Comparison of ENCODE assay signal across 17 mouse cellular contexts in the genomic region with DNA sequence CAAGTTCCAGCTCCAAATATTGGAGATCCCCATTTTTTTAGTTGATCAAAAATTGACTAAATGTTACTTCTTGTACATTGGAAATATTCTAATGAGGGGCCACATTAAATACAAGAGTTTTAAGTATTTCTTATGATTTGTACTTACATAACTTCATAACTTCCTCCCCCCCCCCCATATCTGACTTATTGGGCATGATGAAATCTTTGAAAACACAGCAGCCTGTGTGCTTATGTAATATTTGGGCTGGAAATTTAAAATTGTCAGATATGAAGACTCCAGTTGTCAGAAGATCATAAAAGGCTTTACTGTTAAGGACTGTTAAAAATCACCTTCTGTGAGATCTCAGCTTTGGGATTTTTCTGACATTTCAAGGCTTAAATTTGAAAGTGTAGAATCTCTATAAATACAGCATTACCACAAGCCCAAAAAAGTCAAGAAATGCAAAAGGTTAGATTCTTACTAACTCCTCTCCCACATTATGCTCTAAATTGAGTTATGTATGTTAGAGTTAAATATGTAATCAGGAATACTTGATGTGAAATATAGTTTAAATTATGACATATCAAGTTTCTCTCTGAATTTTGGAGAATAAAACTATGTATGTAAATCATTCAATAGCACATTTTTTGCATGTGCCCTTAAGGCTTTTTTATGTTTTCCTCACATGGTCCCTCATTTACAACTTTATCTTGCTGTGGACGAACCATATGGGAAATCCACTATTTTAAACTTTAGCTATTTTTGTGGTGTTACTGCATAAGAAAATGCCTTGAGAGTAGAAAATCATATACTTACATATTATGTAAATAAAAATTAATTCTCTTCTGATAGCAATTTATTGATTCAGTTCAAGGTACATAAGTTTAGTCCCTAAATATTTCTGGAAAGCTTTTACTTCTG.
"Had no signal": no experiment of that assay in that cellular context is flagged by ENCODE, and none has a peak within 500 bp of the region (broad histone marks: within the 10 kb centered on the region; RNA-seq: fewer than 3 reads in every experiment).

No protein-coding gene starts in this region.

- H3K9me3 ChIP-seq: liver, embryonic 13.5 days; midbrain, embryonic 12.5 days; midbrain, embryonic 15.5 days; neural tube, embryonic 13.5 days; stomach, embryonic 15.5 days had no signal

- H3K4me3 ChIP-seq: liver, embryonic 13.5 days; midbrain, embryonic 12.5 days; midbrain, embryonic 15.5 days; neural tube, embryonic 13.5 days; stomach, embryonic 15.5 days had no signal

- H3K4me1 ChIP-seq: liver, embryonic 13.5 days; midbrain, embryonic 15.5 days; stomach, embryonic 15.5 days had no signal

- H3K27ac ChIP-seq: kidney, postnatal 0 days; liver, embryonic 13.5 days; midbrain, embryonic 12.5 days; midbrain, embryonic 15.5 days; neural tube, embryonic 13.5 days; stomach, embryonic 15.5 days had no signal

- H3K4me2 ChIP-seq: liver, embryonic 13.5 days; midbrain, embryonic 12.5 days; midbrain, embryonic 15.5 days; neural tube, embryonic 13.5 days; stomach, embryonic 15.5 days had no signal

- H3K27me3 ChIP-seq: liver, embryonic 13.5 days; midbrain, embryonic 12.5 days; midbrain, embryonic 15.5 days; neural tube, embryonic 13.5 days; stomach, embryonic 15.5 days had no signal

- ATAC-seq: midbrain, embryonic 15.5 days had no signal

- H3K36me3 ChIP-seq: liver, embryonic 13.5 days; midbrain, embryonic 12.5 days; midbrain, embryonic 15.5 days; neural tube, embryonic 13.5 days; stomach, embryonic 15.5 days had no signal

- DNase-seq: kidney, adult 2 months; kidney, postnatal 25 days; liver, embryonic 13.5 days; lung, adult 2 months; lung, postnatal 14 days; lung, postnatal 4 days; retina, postnatal 1 day; right cerebral cortex, postnatal 25 days; spleen, adult 18-20 months; thymus, adult 2 months; thymus, postnatal 14 days; thymus, postnatal 4 days had no signal

- H3K9ac ChIP-seq: liver, embryonic 13.5 days; midbrain, embryonic 12.5 days; midbrain, embryonic 15.5 days; neural tube, embryonic 13.5 days; stomach, embryonic 15.5 days had no signal
